Mouse (Mus musculus): Measurements from ENCODE around the gene Gm3187.
"Not testable (repeated sequence)": the region's sequence is repeated elsewhere in the genome, so short reads cannot be mapped to it uniquely, and the experiment has no call there.

Gm3187 gene

GRCm38 (mm10) chr14:5483907-5484306 is at the start of gene Gm3187:
Gene Gm3187 (plus strand): TSS chr14:5484207.
- not testable (repeated sequence) for DNase-seq (ENCODE audit: low read depth, low spot score)

- not testable (repeated sequence) for DNase-seq (ENCODE audit: low read depth, low spot score)
These were observed 28.6 kb upstream of the Gm3187 start, which contains the start of gene Gm3194 for GRCm38 (mm10) chr14:5455367-5455766. Gene Gm3194 (minus strand): TSS chr14:5455467.

- not testable (repeated sequence) for DNase-seq (ENCODE audit: low read depth, low spot score)
These were observed 23.5 kb upstream of the Gm3187 start for GRCm38 (mm10) chr14:5460469-5460868.

GRCm38 (mm10) chr14:5477730-5478129 is 6.3 kb upstream of the Gm3187 start, which contains the start of gene Gm8246:
Gene Gm8246 (minus strand): TSS chr14:5477830.
- DNase-seq (ENCODE audit: low read depth, low spot score), result not testable (repeated sequence)

GRCm38 (mm10) chr14:5501374-5501773 is 17.4 kb downstream of the Gm3187 start, which contains the start of gene Gm3488:
Gene Gm3488 (plus strand): TSS chr14:5501674.
- not testable (repeated sequence) for DNase-seq (ENCODE audit: low read depth, low spot score)

GRCm38 (mm10) chr14:5538196-5538595 is 54.2 kb downstream of the Gm3187 start, which contains the start of gene Gm3532:
Gene Gm3532 (plus strand): TSS chr14:5538496.
- not testable (repeated sequence) for DNase-seq (ENCODE audit: low read depth, low spot score)

All from ZHBTc4 (cell line).